Mouse (Mus musculus) bone marrow macrophage, adult 2 months (primary cell): ENCODE results near the gene Lamb3.

Source experiments
- CTCF ChIP-seq: IDR thresholded peaks from 2 replicates; pipeline ENCODE4 v1.5.1; 2012; ENCODE audit warnings: low read depth, mild to moderate bottlenecking, low read length, moderate library complexity
- POLR2A ChIP-seq: IDR thresholded peaks from 2 replicates; pipeline ENCODE4 v1.6.1; 2012; ENCODE audit warnings: mild to moderate bottlenecking, low read depth, low read length, borderline replicate concordance

DNA sequence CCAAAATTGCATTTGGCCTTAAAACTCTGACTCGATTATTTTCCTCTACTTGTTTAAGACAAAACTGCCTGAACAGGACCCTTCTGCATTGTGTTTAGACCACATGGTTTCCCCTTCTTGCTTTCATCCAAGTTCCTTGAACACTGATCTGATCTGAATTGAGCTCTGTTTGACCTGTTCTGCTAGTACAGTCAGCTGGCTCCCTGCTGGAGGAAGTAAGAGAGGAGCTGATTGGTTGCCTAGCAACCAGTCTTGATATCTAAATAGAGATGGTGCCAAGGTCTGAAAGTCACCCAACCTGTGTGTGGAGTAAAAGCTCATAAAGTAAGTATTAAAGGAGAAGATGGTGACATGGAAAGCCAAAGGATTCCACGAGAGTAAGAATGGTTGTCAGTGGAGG, 37.6 kb upstream of the Lamb3 start:
- TF ChIP-seq POLR2A (no peak), CTCF (no peak)
